Comparison of ENCODE assay signal across 30 mouse cellular contexts in genomic region chr10:64041218-64041617, GRCm38 (mm10). TPM values are rescaled to one million over a fixed set of nuclear protein-coding genes. Genes with fewer than 3 reads are reported as not detected.
DNase-seq lines count a peak whose midpoint lies in the region; ATAC-seq and TF ChIP-seq lines count a peak whose summit lies in the region.
"Had no signal": no experiment of that assay in that cellular context is flagged by ENCODE, and none has a peak within 500 bp of the region (broad histone marks: within the 10 kb centered on the region; RNA-seq: fewer than 3 reads in every experiment).

No protein-coding gene starts in this region.

- no peak for TF ChIP-seq CTCF in liver, adult 2 months (IDR thresholded peaks at IDR 0.05; ENCODE audit: low read depth, low read length)
- no peak for TF ChIP-seq CTCF in liver, postnatal 0 days (IDR thresholded peaks at IDR 0.05; ENCODE audit: low read depth)
- no peak for TF ChIP-seq CTCF in intestine, postnatal 0 days (IDR thresholded peaks at IDR 0.05; ENCODE audit: low read depth)

- H3K27me3 ChIP-seq in embryonic facial prominence, embryonic 14.5 days (replicated peaks; ENCODE audit: control insufficient read depth, insufficient read depth, low read length), result no peaks in the 10 kb centered on the region
- H3K27me3 ChIP-seq in embryonic facial prominence, embryonic 10.5 days (replicated peaks; ENCODE audit: low read depth, poor library complexity, severe bottlenecking), result no peaks in the 10 kb centered on the region
- H3K27me3 ChIP-seq in liver, adult 2 months (ENCODE audit: control insufficient read depth, insufficient read depth, low read length), result no peaks in the 10 kb centered on the region
- H3K27me3 ChIP-seq in liver, postnatal 0 days (ENCODE audit: insufficient read depth, low read length), result no peaks in the 10 kb centered on the region
- H3K27me3 ChIP-seq in intestine, postnatal 0 days (replicated peaks; ENCODE audit: control insufficient read depth, insufficient read depth, low read length), result no peaks in the 10 kb centered on the region
- no peaks in the 10 kb centered on the region for H3K27me3 ChIP-seq in midbrain, embryonic 16.5 days (ENCODE audit: control insufficient read depth, insufficient read depth, low read depth, low read length)
- H3K27me3 ChIP-seq: embryonic facial prominence, embryonic 15.5 days; kidney, embryonic 15.5 days; midbrain, embryonic 12.5 days; neural tube, embryonic 13.5 days had no signal

- no peak for TF ChIP-seq EP300 in liver, postnatal 0 days (IDR thresholded peaks at IDR 0.05; ENCODE audit: low read depth)

- H3K79me2 ChIP-seq in liver, adult 2 months (ENCODE audit: control insufficient read depth, insufficient read depth, low read length), result no peaks in the 10 kb centered on the region

- no peak for ATAC-seq in embryonic facial prominence, embryonic 14.5 days (ENCODE audit: low read depth)
- ATAC-seq in liver, postnatal 0 days, result no peak
- ATAC-seq in intestine, postnatal 0 days, result no peak
- no peak for ATAC-seq in midbrain, embryonic 16.5 days
- ATAC-seq: CD4-positive, CD25-positive, alpha-beta regulatory T cell, adult 4 months; forebrain, embryonic 14.5 days; intestine, embryonic 16.5 days had no signal

- H3K4me2 ChIP-seq in embryonic facial prominence, embryonic 14.5 days (ENCODE audit: low read depth, low read length), result no peak overlapping the region
- no peak overlapping the region for H3K4me2 ChIP-seq in liver, postnatal 0 days (ENCODE audit: low read depth, low read length)
- no peak overlapping the region for H3K4me2 ChIP-seq in intestine, postnatal 0 days (replicated peaks; ENCODE audit: low read depth)
- no peak overlapping the region for H3K4me2 ChIP-seq in midbrain, embryonic 16.5 days (ENCODE audit: low read length)
- H3K4me2 ChIP-seq: embryonic facial prominence, embryonic 15.5 days; kidney, embryonic 15.5 days; liver, embryonic 11.5 days; midbrain, embryonic 12.5 days; neural tube, embryonic 13.5 days had no signal

- no peaks in the 10 kb centered on the region for H3K9me3 ChIP-seq in embryonic facial prominence, embryonic 14.5 days (ENCODE audit: control insufficient read depth, low read length)
- no peaks in the 10 kb centered on the region for H3K9me3 ChIP-seq in embryonic facial prominence, embryonic 10.5 days
- no peaks in the 10 kb centered on the region for H3K9me3 ChIP-seq in liver, postnatal 0 days (ENCODE audit: low read length)
- no peaks in the 10 kb centered on the region for H3K9me3 ChIP-seq in intestine, postnatal 0 days (ENCODE audit: control insufficient read depth)
- H3K9me3 ChIP-seq in midbrain, embryonic 16.5 days (replicated peaks; ENCODE audit: control insufficient read depth, low read length, poor library complexity, severe bottlenecking), result no peaks in the 10 kb centered on the region
- H3K9me3 ChIP-seq: embryonic facial prominence, embryonic 15.5 days; heart, embryonic 10.5 days; kidney, embryonic 15.5 days; midbrain, embryonic 12.5 days; neural tube, embryonic 13.5 days had no signal

- H3K9ac ChIP-seq in embryonic facial prominence, embryonic 14.5 days (ENCODE audit: low read depth, low read length), result no peak overlapping the region
- H3K9ac ChIP-seq in liver, adult 2 months (ENCODE audit: low read depth, low read length), result no peak overlapping the region
- no peak overlapping the region for H3K9ac ChIP-seq in liver, postnatal 0 days (replicated peaks)
- H3K9ac ChIP-seq in intestine, postnatal 0 days (ENCODE audit: low read depth, low read length), result no peak overlapping the region
- H3K9ac ChIP-seq in midbrain, embryonic 16.5 days (ENCODE audit: low read depth, low read length), result no peak overlapping the region
- H3K9ac ChIP-seq: embryonic facial prominence, embryonic 15.5 days; kidney, embryonic 15.5 days; midbrain, embryonic 12.5 days; neural tube, embryonic 13.5 days had no signal

- 76% methylated on average over 7 of the region's 7 CpGs for WGBS in embryonic facial prominence, embryonic 14.5 days
- 95% methylated on average over 7 of the region's 7 CpGs for WGBS in embryonic facial prominence, embryonic 10.5 days
- 89% methylated on average over 7 of the region's 7 CpGs for WGBS in liver, adult 2 months
- 80% methylated on average over 7 of the region's 7 CpGs for WGBS in liver, postnatal 0 days (ENCODE audit: insufficient replicate concordance)
- WGBS in intestine, postnatal 0 days, result 74% methylated on average over 7 of the region's 7 CpGs
- WGBS in midbrain, embryonic 16.5 days, result 89% methylated on average over 7 of the region's 7 CpGs

- no peak for TF ChIP-seq POLR2A in liver, adult 2 months (IDR thresholded peaks at IDR 0.05; ENCODE audit: extremely low read depth, insufficient read depth, low read length)

- H3K27ac ChIP-seq in embryonic facial prominence, embryonic 14.5 days (replicated peaks; ENCODE audit: low read depth, low read length), result no peak overlapping the region
- H3K27ac ChIP-seq in embryonic facial prominence, embryonic 10.5 days (replicated peaks), result no peak overlapping the region
- H3K27ac ChIP-seq in liver, adult 2 months (replicated peaks; ENCODE audit: insufficient read depth, low read depth, low read length), result no peak overlapping the region
- no peak overlapping the region for H3K27ac ChIP-seq in liver, postnatal 0 days (ENCODE audit: low read depth)
- H3K27ac ChIP-seq in intestine, postnatal 0 days (ENCODE audit: low read depth, low read length), result no peak overlapping the region
- no peak overlapping the region for H3K27ac ChIP-seq in midbrain, embryonic 16.5 days (ENCODE audit: low read length)
- H3K27ac ChIP-seq: embryonic facial prominence, embryonic 15.5 days; kidney, embryonic 15.5 days; midbrain, embryonic 12.5 days; neural tube, embryonic 13.5 days had no signal

- peaks cover 2% of the 10 kb centered on the region; the same call in 1 of the 2 replicates for H3K4me1 ChIP-seq in embryonic facial prominence, embryonic 14.5 days (ENCODE audit: control insufficient read depth, insufficient read depth, low read length)
- no peaks in the 10 kb centered on the region for H3K4me1 ChIP-seq in embryonic facial prominence, embryonic 10.5 days
- H3K4me1 ChIP-seq in liver, adult 2 months (ENCODE audit: control insufficient read depth, insufficient read depth, low read length), result no peaks in the 10 kb centered on the region; the same call in 1 of the 2 replicates
- no peaks in the 10 kb centered on the region for H3K4me1 ChIP-seq in liver, postnatal 0 days (ENCODE audit: insufficient read depth)
- H3K4me1 ChIP-seq in intestine, postnatal 0 days (replicated peaks; ENCODE audit: control insufficient read depth, insufficient read depth, low read length), result no peaks in the 10 kb centered on the region
- no peaks in the 10 kb centered on the region for H3K4me1 ChIP-seq in midbrain, embryonic 16.5 days (ENCODE audit: control insufficient read depth, insufficient read depth, low read length)
- H3K4me1 ChIP-seq: midbrain, embryonic 12.5 days; neural tube, embryonic 13.5 days had no signal

- DNase-seq in embryonic facial prominence, embryonic 14.5 days (ENCODE audit: low spot score), result peak; percentile 35
- no peak for DNase-seq in embryonic facial prominence, embryonic 10.5 days (ENCODE audit: low spot score)
- DNase-seq in liver, adult 2 months (ENCODE audit: extremely low read depth, low read depth, low spot score), result peak; percentile 6
- no peak for DNase-seq in liver, postnatal 0 days
- DNase-seq in Muller cell, postnatal 12 days (ENCODE audit: inconsistent ontology term), result peak; percentile 39
- peak; percentile 73 for DNase-seq in cerebellum, adult 9-10 months
- DNase-seq: adrenal gland, postnatal 25 days; embryo, embryonic 11 days; gastrocnemius, postnatal 10 days; kidney, postnatal 4 days; layer of hippocampus, adult 9-11 months; lung, adult 18-20 months; retina, postnatal 1 day; right cerebral cortex, postnatal 25 days; thymus, adult 18-20 months; thymus, postnatal 36 days had no signal

- H3K36me3 ChIP-seq in embryonic facial prominence, embryonic 14.5 days (ENCODE audit: control insufficient read depth, insufficient read depth, low read length), result no peaks in the 10 kb centered on the region
- H3K36me3 ChIP-seq in embryonic facial prominence, embryonic 10.5 days (replicated peaks), result no peaks in the 10 kb centered on the region
- no peaks in the 10 kb centered on the region for H3K36me3 ChIP-seq in liver, adult 2 months (ENCODE audit: control insufficient read depth, insufficient read depth, low read length)
- H3K36me3 ChIP-seq in liver, postnatal 0 days (replicated peaks; ENCODE audit: insufficient read depth, low read length), result no peaks in the 10 kb centered on the region
- no peaks in the 10 kb centered on the region for H3K36me3 ChIP-seq in intestine, postnatal 0 days (ENCODE audit: control insufficient read depth, insufficient read depth)
- no peaks in the 10 kb centered on the region for H3K36me3 ChIP-seq in midbrain, embryonic 16.5 days (ENCODE audit: control insufficient read depth, insufficient read depth, low read length)
- H3K36me3 ChIP-seq: embryonic facial prominence, embryonic 15.5 days; heart, embryonic 10.5 days; kidney, embryonic 15.5 days; midbrain, embryonic 12.5 days; neural tube, embryonic 13.5 days had no signal

- no peak overlapping the region for H3K4me3 ChIP-seq in embryonic facial prominence, embryonic 14.5 days (ENCODE audit: low read depth, low read length)
- H3K4me3 ChIP-seq in embryonic facial prominence, embryonic 10.5 days, result no peak overlapping the region
- H3K4me3 ChIP-seq in liver, adult 2 months (ENCODE audit: insufficient read depth, low read depth, low read length), result no peak overlapping the region
- no peak overlapping the region for H3K4me3 ChIP-seq in liver, postnatal 0 days (ENCODE audit: low read depth, low read length)
- no peak overlapping the region for H3K4me3 ChIP-seq in intestine, postnatal 0 days (ENCODE audit: low read depth, low read length)
- H3K4me3 ChIP-seq in midbrain, embryonic 16.5 days (ENCODE audit: low read depth, low read length), result no peak overlapping the region
- H3K4me3 ChIP-seq: embryonic facial prominence, embryonic 15.5 days; heart, embryonic 10.5 days; kidney, embryonic 15.5 days; midbrain, embryonic 12.5 days; neural tube, embryonic 13.5 days had no signal

RNA-seq across cellular contexts. Expression of gene Lrrtm3, which starts 48.9 kb away (rescaled TPM):
- 3.2 and 5.5 TPM in 2 replicates for polyA plus RNA-seq in embryonic facial prominence, embryonic 14.5 days (2014; fragmentation: Nextera tagmentation; extraction: Ambion mirVana)
- polyA plus RNA-seq in embryonic facial prominence, embryonic 10.5 days (2016; fragmentation: Nextera tagmentation; extraction: Ambion mirVana), result 0.62 and 0.88 TPM in 2 replicates
- 0.20 TPM in 1 of 2 replicates, not detected in the other for total RNA-seq in liver, adult 2 months (2014; rRNA removed)
- polyA plus RNA-seq in liver, adult 2 months (2012; rRNA removed), result 0.04 TPM in 1 of 2 replicates, not detected in the other
- 0.05 and 0.07 TPM in 2 replicates for polyA plus RNA-seq in liver, postnatal 0 days (2015; fragmentation: Nextera tagmentation; extraction: Ambion mirVana)
- polyA plus RNA-seq in intestine, postnatal 0 days (2015; fragmentation: Nextera tagmentation; extraction: Ambion mirVana), result 1.4 and 1.6 TPM in 2 replicates
- 41.9 and 51.7 TPM in 2 replicates for polyA plus RNA-seq in midbrain, embryonic 16.5 days (2015; fragmentation: Nextera tagmentation; extraction: Ambion mirVana)
- total RNA-seq: granulocyte monocyte progenitor cell, adult 5-6 weeks; hematopoietic stem cell, adult 5-6 weeks; megakaryocyte, adult 5-6 weeks had no signal
- polyA plus RNA-seq: CD4-positive, CD25-positive, alpha-beta regulatory T cell, adult 4 months had no signal

Comparison
In these comparisons a context has a peak if more than half of its experiments do, and no peak if none do; other contexts are left out.
1. DNase-seq: peak in embryonic facial prominence, embryonic 14.5 days (single experiment), liver, adult 2 months (single experiment), Muller cell, postnatal 12 days (single experiment) and cerebellum, adult 9-10 months (single experiment); none in embryonic facial prominence, embryonic 10.5 days (single experiment) and liver, postnatal 0 days (single experiment).